Mouse (Mus musculus) hindbrain, embryonic 11.5 days (tissue): ENCODE results near the gene Ash1l. TPM values are rescaled to one million over a fixed set of nuclear protein-coding genes. Genes with fewer than 3 reads are reported as not detected.

Experiments used
- ATAC-seq: fragments of 200-750 bp; cut with Nextera tagmentation; 2 replicates; pipeline ENCODE4 v1.8.0; 2017; ENCODE audit warnings: mild to moderate bottlenecking, moderate TSS enrichment, moderate library complexity; ENCODE audit not compliant: low FRiP score
- DNase-seq: peaks from one replicate; pipeline ENCODE4 v3.0.0-alpha.2; 2015; ENCODE audit warnings: low spot score
- H3K27ac ChIP-seq: fragments of 300-500 bp; sonication (generic); 2 replicates; pipeline ENCODE4 v1.5.1; 2014; ENCODE audit warnings: mild to moderate bottlenecking, low read depth, low read length
- H3K27me3 ChIP-seq: fragments of 300-500 bp; sonication (generic); 2 replicates; pipeline ENCODE4 v1.6.1; 2014; ENCODE audit warnings: mild to moderate bottlenecking, low read length, moderate library complexity, mixed read lengths; ENCODE audit not compliant: control insufficient read depth, insufficient read depth
- H3K36me3 ChIP-seq: fragments of 300-500 bp; sonication (generic); 2 replicates; pipeline ENCODE4 v1.6.1; 2014; ENCODE audit warnings: mild to moderate bottlenecking, low read length, moderate library complexity, mixed read lengths; ENCODE audit not compliant: control insufficient read depth, insufficient read depth
- H3K4me1 ChIP-seq: fragments of 300-500 bp; sonication (generic); replicated peaks from 2 replicates; pipeline ENCODE4 v1.6.1; 2014; ENCODE audit warnings: low read length, mixed read lengths; ENCODE audit not compliant: control insufficient read depth, insufficient read depth
- H3K4me2 ChIP-seq: fragments of 300-500 bp; sonication (generic); replicated peaks from 2 replicates; pipeline ENCODE4 v1.6.1; 2014; ENCODE audit warnings: mild to moderate bottlenecking, low read depth, low read length
- H3K4me3 ChIP-seq: fragments of 300-500 bp; sonication (generic); 2 replicates; pipeline ENCODE4 v1.5.1; 2014; ENCODE audit warnings: low read depth, low read length
- H3K9ac ChIP-seq: fragments of 300-500 bp; sonication (generic); 2 replicates; pipeline ENCODE4 v1.6.1; 2014; ENCODE audit warnings: low read depth, low read length
- H3K9me3 ChIP-seq: fragments of 300-500 bp; sonication (generic); 2 replicates; pipeline ENCODE4 v1.6.1; 2016; ENCODE audit warnings: low read length; ENCODE audit not compliant: control insufficient read depth
- WGBS: fragments of 180-500 bp; shearing (Covaris S2); extraction: QIAGEN DNeasy Blood & Tissue Kit; methylation state at CpG from one replicate; pipeline ENCODE4 v1.1.7; 2014; 5-methylcytosine and 5-hydroxymethylcytosine counted together
- polyA plus RNA-seq: library from polyadenylated mRNA; unstranded; fragments of >200 nt; fragmentation: Nextera tagmentation; extraction: Ambion mirVana; gene quantifications from 2 replicates; pipeline ENCODE4 v1.2.1, GENCODE M21; 2014

Ash1l gene
- polyA plus RNA-seq, 1 experiment from 2014 or later: 22.9 TPM

DNA sequence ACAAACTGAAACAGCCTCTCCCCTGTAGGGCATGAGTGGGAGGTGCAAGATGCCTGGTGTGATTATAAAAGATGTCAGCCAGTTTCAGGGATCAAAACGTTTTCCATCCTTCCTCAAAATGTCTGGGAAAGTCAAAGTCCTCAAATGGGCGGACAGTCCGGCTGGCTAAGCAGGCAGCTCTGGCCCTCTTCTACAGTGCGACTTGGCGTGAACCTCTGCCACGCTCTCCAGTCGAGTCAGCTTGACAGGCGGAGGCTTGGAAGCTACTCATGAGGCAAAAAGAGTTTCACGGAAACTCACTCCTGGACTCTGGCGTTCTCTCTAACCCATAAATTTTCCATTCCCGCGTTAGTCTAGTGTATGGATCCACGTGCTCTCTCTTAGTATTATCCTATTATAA lies 31.4 kb upstream of the Ash1l start:
- Histone ChIP-seq H3K4me3 (no peak overlapping the region), H3K4me2 (no peak overlapping the region), H3K9ac (no peak overlapping the region), H3K27ac (no peak overlapping the region), H3K27me3 (no peaks in the 10 kb centered on the region), H3K9me3 (no peaks in the 10 kb centered on the region), H3K36me3 (peaks cover 9% of the 10 kb centered on the region), H3K4me1 (no peaks in the 10 kb centered on the region)
- ATAC-seq (no peak), DNase-seq (no peak)
- WGBS: 90% methylated on average over 13 of the region's 13 CpGs

DNA sequence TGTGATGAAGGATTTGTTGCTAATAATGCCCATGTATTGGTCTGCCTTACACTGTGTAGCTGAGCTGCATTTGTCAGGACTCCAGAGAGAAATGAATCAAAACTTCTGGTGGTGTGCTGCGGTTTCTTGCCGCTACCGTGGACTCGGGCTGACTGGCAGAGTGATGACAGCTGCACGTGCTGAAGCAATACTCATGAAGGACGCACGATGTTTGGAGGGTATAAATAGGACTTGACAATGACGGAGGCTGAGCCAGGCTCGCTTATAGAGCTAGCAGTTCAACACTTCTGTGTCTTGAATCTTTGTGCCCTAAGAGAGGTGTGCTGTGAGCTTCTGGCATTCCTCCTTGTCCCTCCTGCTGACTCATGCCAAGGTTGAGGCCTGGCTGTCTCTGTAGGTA lies 29.0 kb upstream of the Ash1l start:
- Histone ChIP-seq H3K4me2 (no peak overlapping the region), H3K36me3 (peaks cover 9% of the 10 kb centered on the region), H3K27me3 (no peaks in the 10 kb centered on the region), H3K4me3 (no peak overlapping the region), H3K4me1 (no peaks in the 10 kb centered on the region), H3K9me3 (no peaks in the 10 kb centered on the region), H3K27ac (no peak overlapping the region), H3K9ac (no peak overlapping the region)
- DNase-seq: no peak
- no peak for ATAC-seq
- WGBS: 95% methylated on average over 9 of the region's 9 CpGs

DNA sequence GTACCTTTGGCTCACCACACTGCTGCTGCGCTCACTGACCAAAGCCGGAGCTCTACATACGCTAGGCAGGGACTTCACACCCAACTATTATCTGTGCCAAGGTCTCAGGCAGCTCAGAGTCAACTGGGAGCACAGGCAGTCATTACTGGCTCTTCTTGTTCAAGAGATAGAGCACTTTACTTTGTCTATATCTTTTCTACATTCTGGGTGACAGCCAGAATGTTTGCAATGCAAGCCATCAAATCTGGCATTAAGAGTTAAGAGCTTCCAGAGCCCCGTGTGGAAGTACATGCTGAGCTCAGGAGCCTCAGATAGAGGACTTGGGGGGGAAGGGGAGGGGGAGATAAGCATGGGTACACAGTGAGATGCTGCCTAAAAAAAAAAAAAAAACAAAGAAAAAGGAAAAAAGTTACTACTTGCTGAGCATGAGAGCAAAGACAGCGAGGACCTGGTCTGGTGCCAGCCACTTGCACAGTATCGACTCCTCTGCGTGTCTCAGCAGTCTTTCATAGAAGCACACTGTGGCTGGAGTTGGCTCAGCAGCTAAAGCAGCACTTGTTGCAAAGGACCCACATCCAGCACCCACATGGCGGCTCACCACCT lies 26.3 kb upstream of the Ash1l start:
- H3K4me1 ChIP-seq: no peaks in the 10 kb centered on the region
- no peak overlapping the region for H3K9ac ChIP-seq
- H3K36me3 ChIP-seq: peaks cover 14% of the 10 kb centered on the region
- no peak overlapping the region for H3K4me3 ChIP-seq
- DNase-seq (no peak), ATAC-seq (no peak)
- H3K27me3 ChIP-seq: no peaks in the 10 kb centered on the region
- no peak overlapping the region for H3K4me2 ChIP-seq
- H3K9me3 ChIP-seq: no peaks in the 10 kb centered on the region
- H3K27ac ChIP-seq: no peak overlapping the region
- WGBS: 97% methylated on average over 8 of the region's 8 CpGs

DNA sequence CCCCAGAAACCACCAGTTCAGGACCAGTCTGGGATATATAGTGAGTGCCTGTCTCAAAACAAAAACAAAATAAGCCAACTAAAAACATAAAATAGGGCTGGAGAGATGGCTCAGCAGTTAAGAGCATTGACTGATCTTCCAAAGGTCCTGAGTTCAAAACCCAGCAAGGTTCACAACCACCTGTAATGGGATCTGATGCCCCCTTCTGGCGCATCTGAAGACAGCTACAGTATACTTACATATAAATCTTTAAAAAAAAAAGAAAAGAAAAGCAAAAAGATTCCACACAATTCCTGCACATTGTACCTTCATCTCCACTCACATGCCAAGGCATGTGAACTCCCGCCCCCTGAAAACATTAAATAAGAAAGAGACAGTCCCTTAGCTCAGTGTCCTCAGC lies 24.8 kb upstream of the Ash1l start:
- Histone ChIP-seq H3K36me3 (peaks cover 17% of the 10 kb centered on the region), H3K9me3 (no peaks in the 10 kb centered on the region), H3K4me2 (no peak overlapping the region), H3K27me3 (no peaks in the 10 kb centered on the region), H3K4me1 (no peaks in the 10 kb centered on the region), H3K9ac (no peak overlapping the region), H3K27ac (no peak overlapping the region), H3K4me3 (no peak overlapping the region)
- ATAC-seq (no peak), DNase-seq (no peak)
- 88% methylated on average over 2 of the region's 2 CpGs for WGBS

DNA sequence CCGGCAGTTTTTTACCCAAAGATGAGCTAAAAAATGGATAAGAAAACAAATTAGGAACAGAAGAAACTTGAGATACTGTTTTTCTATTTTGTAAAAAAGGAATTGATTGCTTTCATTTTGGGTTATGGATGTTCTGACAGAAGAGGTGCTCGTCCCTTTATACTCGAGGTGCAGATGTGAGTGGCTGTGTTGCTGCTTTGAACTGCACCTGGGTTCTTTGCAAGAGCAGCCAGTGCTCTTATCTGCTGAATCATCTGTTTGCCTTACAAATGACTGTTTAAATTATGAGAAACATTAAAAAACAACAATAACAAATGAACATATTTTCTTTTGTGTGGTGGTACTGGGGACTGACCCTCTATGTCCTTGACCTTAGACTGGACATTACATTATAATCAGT lies 20.9 kb upstream of the Ash1l start:
- Histone ChIP-seq H3K27ac (no peak overlapping the region), H3K9ac (no peak overlapping the region), H3K4me1 (no peaks in the 10 kb centered on the region), H3K9me3 (no peaks in the 10 kb centered on the region), H3K4me2 (no peak overlapping the region), H3K27me3 (no peaks in the 10 kb centered on the region), H3K36me3 (peaks cover 9% of the 10 kb centered on the region; the same call in 1 of the 2 replicates), H3K4me3 (no peak overlapping the region)
- no peak for ATAC-seq
- no peak for DNase-seq
- 93% methylated on average over 3 of the region's 3 CpGs for WGBS

DNA sequence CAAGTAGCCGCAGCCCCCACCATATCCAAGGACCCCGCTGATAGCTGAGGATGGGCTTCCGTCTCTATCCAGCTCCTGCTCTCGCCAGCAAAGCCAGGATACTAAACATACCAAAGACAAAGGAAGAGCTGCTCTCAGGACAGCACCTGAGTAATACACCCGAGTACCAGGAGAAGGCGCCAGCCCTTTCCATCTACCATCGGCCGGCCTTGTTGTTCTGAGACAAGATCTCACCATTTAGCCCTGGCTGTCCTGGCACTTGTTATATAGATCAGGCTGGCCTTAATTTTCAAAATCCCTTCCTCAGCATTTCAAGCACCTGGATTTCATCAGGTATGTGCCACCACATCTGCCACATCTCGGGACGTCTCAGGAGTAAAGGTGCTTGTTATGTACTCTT lies 11.4 kb upstream of the Ash1l start:
- Histone ChIP-seq H3K27me3 (no peaks in the 10 kb centered on the region), H3K36me3 (0 out of 2 replicates have a peak, but pooled peaks cover 4% of the 10 kb centered on the region)

DNA sequence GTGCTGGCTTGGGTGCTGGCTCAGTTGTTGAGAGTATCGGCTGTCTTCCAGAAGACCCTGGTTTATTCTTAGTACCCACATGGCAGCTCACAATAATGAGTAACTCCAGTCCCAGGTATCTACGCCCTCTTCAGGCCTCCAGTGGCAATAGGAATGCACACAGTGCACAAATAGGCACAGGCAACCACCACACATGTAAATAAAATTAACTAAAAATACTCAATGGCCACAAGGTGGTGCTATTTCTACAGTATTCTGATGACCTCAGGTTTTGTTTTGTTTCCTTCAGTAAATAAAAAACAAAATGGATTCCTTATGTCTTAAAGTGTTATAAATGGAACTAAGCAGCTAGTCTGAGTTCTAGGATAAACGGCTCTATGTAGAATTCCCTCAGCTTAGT lies 10.7 kb upstream of the Ash1l start:
- Histone ChIP-seq H3K36me3 (0 out of 2 replicates have a peak, but pooled peaks cover 4% of the 10 kb centered on the region), H3K4me2 (no peak overlapping the region), H3K9ac (no peak overlapping the region), H3K27me3 (no peaks in the 10 kb centered on the region), H3K4me3 (no peak overlapping the region), H3K27ac (no peak overlapping the region), H3K4me1 (no peaks in the 10 kb centered on the region), H3K9me3 (no peaks in the 10 kb centered on the region)
- WGBS: 75% methylated on average over 3 of the region's 3 CpGs
- ATAC-seq (no peak), DNase-seq (peak; percentile 78)

More for the DNA sequence above, 11.4 kb upstream of the Ash1l start:
- Histone ChIP-seq H3K4me1 (no peaks in the 10 kb centered on the region), H3K4me2 (no peak overlapping the region), H3K4me3 (no peak overlapping the region), H3K9ac (no peak overlapping the region), H3K27ac (no peak overlapping the region), H3K9me3 (no peaks in the 10 kb centered on the region)
- DNase-seq (peak; percentile 12), ATAC-seq (no peak)
- WGBS: 97% methylated on average over 10 of the region's 10 CpGs

DNA sequence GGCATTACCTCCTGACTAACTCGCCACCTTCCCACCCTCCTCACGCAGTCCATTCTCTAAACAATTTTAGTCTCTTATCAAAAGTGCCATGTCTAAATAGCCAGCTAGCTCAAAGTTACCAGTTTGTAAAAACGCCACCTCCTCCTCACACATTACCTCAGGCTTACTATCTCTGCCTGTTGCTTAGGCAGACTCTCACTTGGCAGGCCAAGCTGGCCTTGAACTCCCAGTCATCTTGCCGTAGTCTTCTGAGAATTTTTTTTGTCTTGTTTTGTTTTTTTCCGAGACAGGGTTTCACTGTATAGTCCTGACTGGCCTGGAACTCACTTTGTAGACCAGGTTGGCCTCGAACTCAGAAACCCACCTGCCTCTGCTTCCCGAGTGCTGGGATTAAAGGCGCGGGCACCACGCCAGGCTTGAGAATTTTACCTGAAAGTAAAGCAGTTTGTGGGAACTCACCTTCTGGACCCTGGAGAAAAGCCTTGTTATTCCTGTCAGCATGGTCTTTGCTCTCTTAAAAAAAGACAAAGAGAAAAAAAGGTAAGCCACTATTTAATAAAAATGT lies 8.0 kb upstream of the Ash1l start:
- Histone ChIP-seq H3K4me2 (no peak overlapping the region), H3K36me3 (0 out of 2 replicates have a peak, but pooled peaks cover 4% of the 10 kb centered on the region), H3K9ac (no peak overlapping the region), H3K4me1 (no peaks in the 10 kb centered on the region), H3K9me3 (no peaks in the 10 kb centered on the region), H3K27me3 (no peaks in the 10 kb centered on the region), H3K4me3 (no peak overlapping the region), H3K27ac (no peak overlapping the region)
- ATAC-seq (no peak), DNase-seq (no peak)
- WGBS: 95% methylated on average over 10 of the region's 10 CpGs

DNA sequence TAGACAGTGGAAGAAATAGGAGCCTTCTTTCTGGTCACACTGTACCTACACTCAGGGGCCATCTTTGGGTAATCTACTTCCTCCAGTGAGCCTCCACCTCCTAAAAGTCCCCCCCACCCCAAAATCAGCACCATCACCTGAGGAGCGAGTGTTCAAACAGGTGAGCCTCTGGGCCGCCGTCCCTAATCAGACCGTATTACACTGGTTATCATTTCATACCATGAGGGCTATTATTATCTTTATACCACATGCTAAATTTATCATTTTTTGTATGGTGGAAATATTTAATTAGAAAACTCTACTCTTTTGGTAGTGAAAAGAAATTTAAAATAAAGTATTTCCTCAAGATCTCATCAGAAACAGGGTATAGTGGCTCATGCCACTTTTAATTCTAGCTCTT lies 6.3 kb upstream of the Ash1l start:
- Histone ChIP-seq H3K4me3 (no peak overlapping the region), H3K4me1 (0 out of 2 replicates have a peak, but pooled peaks cover 2% of the 10 kb centered on the region), H3K27ac (no peak overlapping the region), H3K36me3 (0 out of 2 replicates have a peak, but pooled peaks cover 4% of the 10 kb centered on the region), H3K27me3 (no peaks in the 10 kb centered on the region), H3K4me2 (no peak overlapping the region), H3K9me3 (no peaks in the 10 kb centered on the region), H3K9ac (no peak overlapping the region)
- 92% methylated on average over 4 of the region's 4 CpGs for WGBS
- DNase-seq (no peak), ATAC-seq (no peak)
